Mouse (Mus musculus) large intestine, adult 2 months (tissue): ENCODE results near the gene Pkp3. TPM values are rescaled to one million over a fixed set of nuclear protein-coding genes. Genes with fewer than 3 reads are reported as not detected.

Experiments used
- DNase-seq: peaks from one replicate; pipeline ENCODE4 v3.0.0-alpha.2; 2012; ENCODE audit warnings: low read depth, low spot score
- WGBS: fragments of 180-500 bp; shearing (Covaris S2); methylation state at CpG from one replicate; pipeline ENCODE4 v1.1.7; 2018; 5-methylcytosine and 5-hydroxymethylcytosine counted together
- polyA plus RNA-seq: library from polyadenylated mRNA; depleted of rRNA; stranded (reverse); fragments of >200 nt; gene quantifications from 2 replicates; pipeline ENCODE4 v1.2.3, GENCODE M21; 2012

Gene Pkp3
- polyA plus RNA-seq, 1 experiment = 101 TPM

- 75% methylated on average over 4 of the region's 4 CpGs for WGBS
- no peak for DNase-seq
Measured at GRCm38 (mm10) chr7:141055785-141056184, 22.2 kb upstream of the Pkp3 start.

GRCm38 (mm10) chr7:141056976-141057375, 21.0 kb upstream of the Pkp3 start:
- no peak for DNase-seq
- WGBS = 83% methylated on average over 6 of the region's 6 CpGs

- no peak for DNase-seq
- whole genome bisulfite sequencing = 97% methylated on average over 1 of the region's 1 CpGs
Measured at GRCm38 (mm10) chr7:141057541-141057940, 20.5 kb upstream of the Pkp3 start.

- 88% methylated on average over 14 of the region's 14 CpGs for WGBS
- DNase-seq = no peak
Measured at GRCm38 (mm10) chr7:141058601-141059341, 19.2 kb upstream of the Pkp3 start.

GRCm38 (mm10) chr7:141059929-141060328, 18.1 kb upstream of the Pkp3 start:
- DNase-seq = no peak
- WGBS = 54% methylated on average over 2 of the region's 2 CpGs

GRCm38 (mm10) chr7:141060426-141061242, 17.4 kb upstream of the Pkp3 start, which contains the start of gene B4galnt4:
Gene B4galnt4 (plus strand): TSS chr7:141061104.
- WGBS = 1% methylated on average over 65 of the region's 72 CpGs
- DNase-seq = no peak

GRCm38 (mm10) chr7:141061269-141061692, 16.7 kb upstream of the Pkp3 start:
- WGBS = 3% methylated on average over 37 of the region's 37 CpGs
- no peak for DNase-seq

- DNase-seq = no peak
- WGBS = 80% methylated on average over 7 of the region's 7 CpGs
Measured at GRCm38 (mm10) chr7:141062525-141062924, 15.5 kb upstream of the Pkp3 start.

- WGBS = 87% methylated on average over 3 of the region's 3 CpGs
- no peak for DNase-seq
Measured at GRCm38 (mm10) chr7:141063353-141063752, 14.7 kb upstream of the Pkp3 start.

- peak; percentile 83 for DNase-seq
- WGBS = 29% methylated on average over 7 of the region's 7 CpGs
Measured at GRCm38 (mm10) chr7:141064175-141064574, 13.8 kb upstream of the Pkp3 start.

- DNase-seq = no peak
- WGBS = 32% methylated on average over 7 of the region's 7 CpGs
Measured at GRCm38 (mm10) chr7:141064576-141064975, 13.4 kb upstream of the Pkp3 start.

GRCm38 (mm10) chr7:141068351-141068750, 9.7 kb upstream of the Pkp3 start:
- DNase-seq = no peak
- WGBS = 80% methylated on average over 19 of the region's 19 CpGs

- peak; percentile 79 for DNase-seq
- WGBS = 3% methylated on average over 51 of the region's 51 CpGs
Measured at GRCm38 (mm10) chr7:141070058-141070862, 7.8 kb upstream of the Pkp3 start.

GRCm38 (mm10) chr7:141072017-141072745, 5.8 kb upstream of the Pkp3 start:
- 36% methylated on average over 23 of the region's 23 CpGs for WGBS
- no peak for DNase-seq

- DNase-seq = no peak
- 75% methylated on average over 4 of the region's 4 CpGs for WGBS
Measured at GRCm38 (mm10) chr7:141073782-141074181, 4.2 kb upstream of the Pkp3 start.

GRCm38 (mm10) chr7:141078876-141079275, 858 bp downstream of the Pkp3 start:
- 80% methylated on average over 4 of the region's 4 CpGs for WGBS
- no peak for DNase-seq

GRCm38 (mm10) chr7:141079481-141080449, 1.7 kb downstream of the Pkp3 start:
- no peak for DNase-seq
- 13% methylated on average over 29 of the region's 34 CpGs for WGBS

- 38% methylated on average over 8 of the region's 8 CpGs for WGBS
- DNase-seq = no peak
Measured at GRCm38 (mm10) chr7:141087894-141088293, 9.9 kb downstream of the Pkp3 start.
